Mouse (Mus musculus) left cerebral cortex, adult 2 months (tissue): ENCODE results near the gene Acad8. TPM values are rescaled to one million over a fixed set of nuclear protein-coding genes. Genes with fewer than 3 reads are reported as not detected.

Experiments used
- DNase-seq, 2 experiments: peaks; one replicate each; pipeline ENCODE4 v3.0.0; 2021 to 2022; ENCODE audit warnings: low spot score in 2 of 2, mixed read lengths in 1 of 2; ENCODE audit errors: extremely low spot score in 1 of 2
- H3K27ac ChIP-seq: fragments of 200-600 bp; 2 replicates; pipeline ENCODE4 v1.8.1; 2022
- H3K4me3 ChIP-seq: fragments of 200-600 bp; 2 replicates; pipeline ENCODE4 v1.8.1; 2022
- CTCF ChIP-seq: fragments of 200-600 bp; IDR thresholded peaks from 2 replicates; pipeline ENCODE4 v1.8.1; 2022; ENCODE audit warnings: antibody characterized with exemption, mild to moderate bottlenecking, moderate library complexity
- intact Hi-C: fragments of 180-260 bp; cut with DNase I; formaldehyde crosslinking; loops from one replicate; pipeline ENCODE4 v1.15.1; 2025
- long read RNA-seq, 2 experiments: library from polyadenylated mRNA; stranded (forward); transcript quantifications; one replicate each; pipeline ENCODE4 v2.0.0; 2021; ENCODE audit warnings: borderline mapping rate in 2 of 2
- total RNA-seq, 2 experiments: library from RNA; stranded (reverse); gene quantifications; 2 replicates each; pipeline ENCODE4 v1.2.3; 2021

The Acad8 gene
- total RNA-seq: 10 to 100 TPM; 32.2 to 32.4 TPM
- long read RNA-seq, experiment 1, transcript Acad8-201 (11 exons, 2,859 nt): major isoform, 33 of 60 reads
- long read RNA-seq, experiment 1, partial matches to known transcripts: 1 of 60 reads
- long read RNA-seq, experiment 1, other reads (novel, unspliced or antisense): 25 of 60 reads
- long read RNA-seq, experiment 2, transcript Acad8-201 (11 exons, 2,859 nt): major isoform, 23 of 40 reads
- long read RNA-seq, experiment 2, partial matches to known transcripts: 1 of 40 reads
- long read RNA-seq, experiment 2, other reads (novel, unspliced or antisense): 15 of 40 reads

- TF ChIP-seq CTCF: no peak
- peak within 1 kb of the TSS; percentile 81 for H3K4me3 ChIP-seq
- intact Hi-C loops: loop anchor here (2.0 kb wide), 1 partner anchor 29 kb away; no protein-coding TSS in a partner anchor
Measured at GRCm38 (mm10) chr9:26999461-27000395, at the start of gene Acad8, which contains the start of gene Thyn1. Gene Acad8, minus strand, starts transcription at chr9:26999566. Gene Thyn1, plus strand, starts transcription at chr9:26999710.

DNA sequence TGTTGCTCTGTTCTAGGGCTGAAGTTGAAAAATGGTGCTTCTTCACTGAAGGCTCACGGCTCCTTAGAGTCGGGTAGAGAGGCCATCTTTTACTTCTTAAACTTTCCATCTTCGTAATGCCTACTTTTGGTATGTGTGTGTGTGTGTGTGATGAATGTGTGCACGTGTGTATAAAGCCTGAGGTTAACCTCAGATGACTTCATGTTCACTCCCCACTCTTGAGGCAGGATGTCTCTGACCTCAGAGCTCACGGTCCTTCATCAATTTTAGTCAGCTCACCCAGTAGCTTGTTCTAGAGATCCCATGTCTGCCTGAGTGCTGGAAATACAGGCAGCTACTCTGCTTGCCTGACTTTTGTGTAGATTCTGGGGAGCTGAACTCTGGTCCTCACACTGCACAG lies 44.5 kb upstream of the Acad8 start:
- intact Hi-C loops: no loop called here
- TF ChIP-seq CTCF: no peak
- DNase-seq: no peak
- H3K4me3 ChIP-seq: no peak overlapping the region
- H3K27ac ChIP-seq: no peak overlapping the region

More at GRCm38 (mm10) chr9:26999461-27000395, at the start of gene Acad8, which contains the start of gene Thyn1:
- DNase-seq: peak; percentile 91 to 94
- H3K27ac ChIP-seq: peak within 1 kb of the TSS; percentile 76

- DNase-seq: no peak
- intact Hi-C loops: no loop called here
- Histone ChIP-seq H3K4me3 (peak overlapping the region; percentile 85), H3K27ac (no peak overlapping the region)
- TF ChIP-seq CTCF: no peak
Measured at GRCm38 (mm10) chr9:27030763-27031100, 31.4 kb upstream of the Acad8 start.

- peak within 1 kb of the TSS; percentile 85 for H3K4me3 ChIP-seq
- peak within 1 kb of the TSS; percentile 96 for H3K27ac ChIP-seq
- TF ChIP-seq CTCF: peak; percentile 30
- DNase-seq: peak; percentile 94 to 95
- intact Hi-C loops: loop anchor here (2.0 kb wide), 1 partner anchor 31 kb away; the partner anchor contains the start of genes Acad8 and Thyn1
Measured at GRCm38 (mm10) chr9:27029828-27030762, 30.7 kb upstream of the Acad8 start, which contains the start of the genes Vps26b and Ncapd3. Gene Vps26b, minus strand, starts transcription at chr9:27030065. Gene Ncapd3, plus strand, starts transcription at chr9:27030175.

- peak; percentile 19 for TF ChIP-seq CTCF
- intact Hi-C loops: loop anchor here (2.0 kb wide), 1 partner anchor 30 kb away; the partner anchor contains the start of genes Acad8 and Thyn1
- DNase-seq: peak; percentile 63 to 65
Measured at GRCm38 (mm10) chr9:27029022-27029827, 29.9 kb upstream of the Acad8 start.

DNA sequence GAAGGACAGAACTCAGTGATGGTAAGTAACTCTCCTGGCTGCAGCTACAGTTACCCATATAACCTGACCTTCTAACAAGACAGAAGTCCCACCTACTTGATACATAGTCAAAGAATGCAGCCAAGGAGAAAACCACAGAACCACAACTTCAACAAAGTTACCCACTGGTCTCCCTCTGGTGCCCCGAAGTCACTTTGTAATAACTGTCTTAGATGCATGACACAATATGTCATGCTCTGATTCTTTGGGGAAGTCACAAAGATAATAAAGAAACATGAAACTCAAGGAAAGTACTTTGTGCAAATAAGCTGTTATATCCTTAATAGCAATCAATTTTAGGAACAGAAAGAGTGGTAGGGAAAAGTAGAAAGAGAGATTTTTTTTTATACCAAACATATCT lies 27.3 kb upstream of the Acad8 start:
- DNase-seq: no peak
- Histone ChIP-seq H3K4me3 (peak overlapping the region; percentile 9; the same call in 1 of the 2 replicates), H3K27ac (no peak overlapping the region)
- no peak for TF ChIP-seq CTCF
- intact Hi-C loops: no loop called here

More at GRCm38 (mm10) chr9:27029022-27029827, 29.9 kb upstream of the Acad8 start:
- H3K4me3 ChIP-seq: peak overlapping the region; percentile 85
- peak overlapping the region; percentile 96 for H3K27ac ChIP-seq

DNA sequence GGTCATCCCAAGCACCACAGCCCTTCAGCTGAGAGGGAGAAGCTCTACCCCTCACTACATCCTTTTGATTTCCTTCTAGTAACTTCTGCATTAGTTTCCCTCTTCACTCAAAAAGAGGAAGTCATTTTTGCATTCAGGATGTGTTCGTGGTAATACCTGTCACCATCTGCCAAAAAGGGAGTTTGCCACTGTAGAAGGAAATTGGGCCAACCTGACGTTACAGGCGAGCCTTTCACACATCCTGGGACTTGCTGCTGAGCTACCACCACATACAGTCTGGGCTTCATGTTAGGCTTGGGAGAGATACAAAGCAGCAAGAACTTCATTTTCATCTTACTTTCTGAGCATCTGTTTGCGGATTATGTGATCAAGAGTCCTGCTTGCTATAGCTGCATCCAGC lies 24.3 kb upstream of the Acad8 start:
- no peak for TF ChIP-seq CTCF
- Histone ChIP-seq H3K27ac (no peak overlapping the region), H3K4me3 (no peak overlapping the region)
- DNase-seq: no peak
- intact Hi-C loops: no loop called here

DNA sequence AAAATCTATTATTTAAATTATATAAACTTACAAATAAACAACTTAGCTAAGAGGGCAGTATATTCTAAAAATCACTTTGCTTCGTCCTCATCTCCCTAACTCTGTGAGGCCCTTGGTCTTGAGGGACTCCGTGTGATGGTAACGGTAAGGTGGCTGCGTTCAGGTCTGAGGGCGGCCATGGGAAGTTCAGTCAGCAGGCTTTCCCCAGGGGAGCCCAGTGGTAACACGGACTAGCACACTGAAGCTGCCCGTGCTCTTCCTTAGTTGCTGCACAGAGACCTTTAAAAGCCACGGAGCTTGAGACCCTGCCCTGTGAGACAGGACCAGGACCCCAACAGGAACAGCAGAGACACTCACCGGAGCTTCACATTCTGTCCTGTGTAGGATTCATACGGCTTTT lies 19.6 kb upstream of the Acad8 start:
- no peak overlapping the region for H3K4me3 ChIP-seq
- TF ChIP-seq CTCF: no peak
- DNase-seq: no peak
- intact Hi-C loops: no loop called here
- H3K27ac ChIP-seq: no peak overlapping the region

DNA sequence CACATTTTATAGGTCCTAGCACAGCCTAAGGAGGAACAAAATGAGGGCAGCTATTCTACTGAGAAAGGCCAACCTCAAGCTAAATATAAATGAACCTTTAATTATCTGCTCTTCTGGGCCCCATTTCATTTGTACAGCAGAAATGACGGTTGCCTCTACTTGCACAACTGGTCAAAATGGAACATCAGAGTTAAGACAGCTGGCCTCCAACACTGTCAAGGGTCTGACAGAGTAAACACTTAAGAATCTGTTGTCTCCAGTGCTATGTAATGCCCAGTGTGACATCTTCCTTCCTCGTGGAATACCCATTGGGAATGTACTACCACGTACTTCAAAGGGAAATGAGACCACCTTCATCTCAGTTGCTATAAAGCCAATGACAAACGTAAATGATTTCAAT lies 12.2 kb upstream of the Acad8 start:
- intact Hi-C loops: no loop called here
- DNase-seq: no peak
- no peak for TF ChIP-seq CTCF
- H3K27ac ChIP-seq: no peak overlapping the region
- H3K4me3 ChIP-seq: no peak overlapping the region

DNA sequence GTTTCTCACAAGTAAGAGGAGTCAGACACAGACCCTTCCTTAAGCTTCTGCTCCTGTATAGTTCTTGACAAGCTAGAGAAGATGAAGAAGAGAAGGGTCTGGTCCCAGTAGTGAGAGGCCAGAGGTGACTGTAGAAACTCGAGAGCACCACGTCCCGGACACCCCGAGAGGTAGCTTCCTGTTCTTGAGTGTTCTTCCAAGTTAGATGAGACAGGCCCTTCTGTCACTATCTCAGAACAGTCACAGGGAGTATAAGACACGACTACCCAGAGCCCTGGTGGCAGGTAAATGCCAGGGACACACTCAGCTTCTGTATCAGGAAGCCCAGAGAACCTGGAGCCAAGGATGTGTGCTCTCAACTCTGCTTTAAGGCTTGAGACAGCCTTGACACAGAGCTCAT lies 9.9 kb upstream of the Acad8 start:
- no peak overlapping the region for H3K27ac ChIP-seq
- no peak for DNase-seq
- H3K4me3 ChIP-seq: no peak overlapping the region
- no peak for TF ChIP-seq CTCF
- intact Hi-C loops: no loop called here
